Mouse (Mus musculus): ENCODE results near the gene Flt1.

DNA sequence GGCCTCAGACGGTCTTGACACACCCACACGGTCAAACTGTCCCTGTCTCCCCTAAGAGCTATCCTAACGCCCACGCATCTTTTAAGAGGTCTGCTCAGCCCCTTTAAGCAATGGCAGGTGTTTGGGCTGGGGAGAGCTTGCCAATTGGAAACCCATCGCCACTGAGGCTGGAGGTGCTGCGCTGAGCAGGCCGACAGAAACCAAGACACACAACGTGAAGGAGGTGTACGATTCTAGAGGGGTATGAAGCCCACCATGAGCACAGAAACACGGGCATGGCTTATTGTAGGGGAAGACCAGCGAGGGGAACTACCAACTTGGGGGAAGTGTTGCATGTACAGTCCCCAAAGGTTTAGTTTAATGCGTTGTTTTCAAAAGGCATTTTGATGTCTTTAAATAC is 1.7 kb upstream of the Flt1 start:
- no peak for TF ChIP-seq CTCF (IDR thresholded peaks at IDR 0.05; ENCODE audit: borderline replicate concordance, extremely low read depth, insufficient read depth, insufficient read length)
- no peak for TF ChIP-seq POLR2A (IDR thresholded peaks at IDR 0.05; ENCODE audit: borderline replicate concordance, extremely low read depth, insufficient read depth, insufficient read length, poor library complexity, severe bottlenecking)

Data from brain, embryonic 14.5 days (tissue).